Mouse (Mus musculus): ENCODE measurements around the gene Tnrc18.

Tnrc18 gene

DNA sequence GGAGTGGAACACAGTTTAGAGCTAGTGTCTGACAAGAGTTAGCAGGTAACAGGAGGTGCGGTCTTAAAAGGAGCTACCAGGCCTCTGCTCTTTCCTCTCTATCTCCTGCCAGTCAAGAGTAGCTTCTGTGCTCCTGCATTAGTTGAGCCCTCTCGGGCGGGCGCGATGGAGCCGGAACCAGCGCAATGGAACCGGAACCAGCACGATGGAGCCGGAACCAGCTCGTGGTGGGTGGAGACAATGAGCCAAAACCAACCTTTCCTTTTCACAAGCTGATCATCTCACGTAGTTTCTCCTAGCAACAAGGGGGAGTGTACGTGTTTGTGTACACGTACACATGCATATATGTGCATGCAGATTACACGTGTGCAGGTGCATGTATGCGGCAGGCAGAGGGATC is 89.2 kb downstream of the Tnrc18 start:
- in situ Hi-C loops (cut with MboI, MseI), result no loop called here

DNA sequence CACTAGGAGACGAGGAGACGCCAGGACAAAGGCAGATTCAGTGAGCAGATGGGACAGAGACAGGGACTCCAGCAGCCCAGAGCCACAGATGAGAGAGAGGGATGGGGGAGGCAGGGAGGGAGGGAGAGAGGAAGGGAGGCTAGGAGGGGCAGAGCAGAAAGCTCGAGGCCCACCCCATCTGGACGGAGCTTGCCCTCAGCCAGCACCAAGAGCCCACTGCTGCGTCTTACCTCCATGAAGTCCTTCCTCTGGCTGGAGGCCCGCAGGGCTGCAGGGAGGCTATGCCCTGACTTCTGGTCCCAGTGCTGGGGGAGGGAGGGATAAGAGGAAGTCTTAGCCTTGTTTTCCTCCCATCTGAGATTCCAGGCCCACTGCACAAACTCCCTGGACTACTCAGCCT is 90.7 kb downstream of the Tnrc18 start:
- in situ Hi-C loops (cut with MboI, MseI), result no loop called here

DNA sequence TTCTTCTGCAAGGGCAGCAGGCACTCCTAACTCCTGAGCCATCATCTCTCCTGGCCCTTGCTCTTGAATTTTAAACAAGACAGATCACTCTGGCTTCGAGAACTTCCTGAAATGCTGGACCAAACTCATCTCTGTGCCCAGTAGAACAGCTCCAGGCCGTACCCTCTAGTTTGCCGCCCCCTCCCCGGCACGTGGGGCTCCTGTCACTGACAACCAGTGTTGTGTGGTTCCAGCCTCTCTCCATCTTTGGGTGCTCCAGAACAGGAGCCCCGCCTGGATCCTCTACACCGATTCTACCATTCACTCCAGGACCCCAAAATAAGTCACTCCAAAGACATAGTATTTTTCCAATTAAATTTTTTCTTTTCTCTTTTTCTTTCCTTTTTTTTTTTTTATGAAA is 93.2 kb downstream of the Tnrc18 start:
- in situ Hi-C loops (cut with MboI, MseI), result no loop called here

- in situ Hi-C loops (cut with MboI, MseI), result no loop called here
Observed at GRCm38 (mm10) chr5:142723520-142724133, 93.8 kb downstream of the Tnrc18 start.

DNA sequence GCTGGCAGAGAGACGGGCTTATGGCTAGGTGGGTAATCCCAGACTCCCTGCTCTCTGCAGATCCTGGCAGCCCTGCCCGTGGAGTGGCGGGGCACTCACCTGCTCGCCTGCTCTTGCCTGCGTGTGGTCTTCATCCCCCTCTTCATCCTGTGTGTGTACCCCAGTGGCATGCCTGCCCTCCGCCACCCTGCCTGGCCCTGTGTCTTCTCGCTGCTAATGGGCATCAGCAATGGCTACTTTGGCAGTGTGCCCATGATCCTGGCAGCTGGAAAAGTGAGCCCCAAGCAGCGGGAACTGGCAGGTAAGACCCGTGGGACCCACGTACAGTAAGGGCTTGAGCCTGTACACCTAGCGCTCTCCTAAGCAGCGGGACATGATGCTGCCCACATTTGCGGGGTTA is 97.6 kb downstream of the Tnrc18 start:
- in situ Hi-C loops (cut with MboI, MseI), result no loop called here

DNA sequence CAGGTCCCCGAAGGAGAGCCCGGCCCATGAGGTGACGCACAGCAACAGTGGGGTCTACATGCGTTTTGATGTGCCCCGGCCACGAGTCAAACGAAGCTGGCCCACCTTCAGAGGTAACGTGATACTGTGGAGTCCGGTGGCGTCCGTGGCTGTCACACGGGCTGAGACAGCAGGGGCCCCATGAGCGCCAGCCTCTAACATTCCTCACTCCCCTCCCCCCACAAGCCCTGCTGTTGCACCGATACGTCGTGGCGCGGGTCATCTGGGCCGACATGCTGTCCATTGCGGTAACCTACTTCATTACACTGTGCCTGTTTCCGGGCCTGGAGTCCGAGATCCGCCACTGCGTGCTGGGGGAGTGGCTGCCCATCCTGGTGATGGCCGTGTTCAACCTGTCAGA is 99.0 kb downstream of the Tnrc18 start:
- in situ Hi-C loops (cut with MboI, MseI), result no loop called here

GRCm38 (mm10) chr5:142718037-142718436 is 99.4 kb downstream of the Tnrc18 start:
- in situ Hi-C loops (cut with MboI, MseI), result no loop called here

- in situ Hi-C loops (cut with MboI, MseI), result no loop called here
Observed at GRCm38 (mm10) chr5:142716056-142716455, 101.4 kb downstream of the Tnrc18 start.

DNA sequence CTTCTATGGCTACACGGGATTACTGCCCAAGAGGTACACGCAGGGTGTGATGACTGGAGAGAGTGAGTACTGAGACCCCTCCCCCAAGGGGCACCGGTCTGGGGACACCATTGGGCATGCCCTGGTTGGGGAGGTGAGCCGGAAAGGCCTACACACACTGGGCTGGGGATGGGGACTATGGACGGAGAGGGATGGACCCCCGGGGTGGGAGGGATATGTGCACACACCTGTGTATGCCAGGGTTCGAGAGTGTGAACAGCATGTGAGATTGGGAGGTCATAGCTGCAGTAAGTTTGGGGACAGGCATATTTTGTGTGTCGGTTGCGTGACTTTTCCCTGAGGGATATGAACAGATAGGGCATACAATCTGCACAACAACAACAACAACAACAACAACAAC is 102.4 kb downstream of the Tnrc18 start:
- in situ Hi-C loops (cut with MboI, MseI), result no loop called here

DNA sequence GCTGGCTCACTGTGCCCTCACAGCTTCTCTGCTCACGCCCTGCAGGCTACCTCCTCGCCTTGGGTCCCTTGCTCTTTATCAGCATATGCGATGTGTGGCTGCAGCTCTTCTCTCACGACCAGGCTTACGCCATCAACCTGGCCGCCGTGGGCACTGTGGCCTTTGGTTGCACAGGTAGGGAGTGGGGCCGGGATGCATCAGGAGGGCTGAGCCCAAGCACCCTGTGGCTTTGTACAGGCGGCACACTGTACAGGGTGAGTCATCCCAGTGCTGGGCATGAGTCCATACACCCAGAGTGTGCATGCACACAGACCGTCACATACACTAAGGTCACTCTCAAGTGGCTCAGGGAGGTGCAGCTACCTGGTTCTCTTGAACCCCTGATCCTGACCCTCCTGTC is 103.5 kb downstream of the Tnrc18 start:
- in situ Hi-C loops (cut with MboI, MseI), result no loop called here

GRCm38 (mm10) chr5:142712373-142712772 is 105.1 kb downstream of the Tnrc18 start:
- in situ Hi-C loops (cut with MboI, MseI), result no loop called here

- in situ Hi-C loops (cut with MboI, MseI), result no loop called here
Observed at GRCm38 (mm10) chr5:142709436-142709835, 108.0 kb downstream of the Tnrc18 start.

- in situ Hi-C loops (cut with MboI, MseI), result no loop called here
Observed at GRCm38 (mm10) chr5:142707709-142708108, 109.8 kb downstream of the Tnrc18 start.

DNA sequence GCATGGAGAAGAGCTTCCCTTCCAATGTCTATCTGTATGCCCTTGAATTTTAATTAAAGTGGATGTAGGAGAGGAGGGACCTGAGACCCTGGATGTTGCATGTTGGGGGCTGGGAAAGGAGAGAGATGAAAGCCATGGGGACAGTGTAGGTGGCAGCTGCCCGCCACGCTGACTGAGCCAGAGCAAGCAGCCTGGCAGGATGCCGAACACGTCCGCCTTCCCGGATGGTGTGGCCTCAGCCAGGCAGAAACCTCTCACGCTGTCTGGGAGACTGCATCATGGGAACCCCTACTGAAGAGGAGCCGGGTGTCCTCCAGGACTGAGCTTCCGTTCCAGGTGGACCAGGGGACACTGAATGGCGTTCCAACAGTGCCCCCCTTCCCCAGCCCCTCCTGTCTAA is 113.9 kb downstream of the Tnrc18 start:
- in situ Hi-C loops (cut with MboI, MseI), result no loop called here

GRCm38 (mm10) chr5:142702511-142703138 is 114.8 kb downstream of the Tnrc18 start:
- in situ Hi-C loops (cut with MboI, MseI), result no loop called here

GRCm38 (mm10) chr5:142701651-142702510 is 115.6 kb downstream of the Tnrc18 start:
- in situ Hi-C loops (cut with MboI, MseI), result no loop called here

- in situ Hi-C loops (cut with MboI, MseI), result no loop called here
Observed at GRCm38 (mm10) chr5:142700842-142701589, 116.4 kb downstream of the Tnrc18 start.

DNA sequence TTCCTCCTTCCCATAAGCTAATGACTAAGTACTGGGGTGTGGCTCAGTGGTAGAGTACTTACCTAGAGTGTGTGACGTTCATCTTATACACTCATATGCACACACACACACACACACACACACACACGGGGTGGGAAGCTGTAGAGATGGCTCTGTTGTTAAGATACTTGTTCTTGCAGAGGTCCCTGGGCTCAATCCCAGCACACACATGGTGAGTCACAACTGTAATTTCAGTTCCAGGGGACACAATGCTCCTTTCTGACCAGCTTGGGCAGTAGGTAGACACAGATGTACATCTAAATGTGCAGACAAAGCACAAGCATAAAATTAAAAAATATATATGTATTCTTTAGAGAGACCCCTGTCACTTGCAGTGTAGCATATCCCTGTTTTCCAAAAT is 119.7 kb downstream of the Tnrc18 start:
- in situ Hi-C loops (cut with MboI, MseI), result no loop called here

DNA sequence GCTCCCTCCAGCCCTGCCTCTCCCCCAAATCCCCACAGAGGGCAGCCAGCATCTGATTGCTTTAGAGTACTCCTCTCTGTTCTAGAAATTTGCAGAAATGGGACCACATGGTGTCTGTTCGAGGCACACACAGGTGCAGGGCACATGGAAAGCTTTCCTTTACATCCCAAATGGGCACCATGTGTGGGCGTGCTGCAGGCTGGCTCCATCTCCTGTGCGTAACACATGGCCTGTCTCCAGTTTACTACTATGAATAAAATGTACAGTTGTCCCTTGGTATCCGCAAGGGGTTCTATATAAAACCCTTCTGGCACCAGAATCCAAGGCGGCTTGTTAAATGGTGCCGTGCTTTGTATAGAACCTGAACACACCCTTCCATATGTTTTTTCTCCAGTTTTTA is 120.6 kb downstream of the Tnrc18 start:
- in situ Hi-C loops (cut with MboI, MseI), result no loop called here

- in situ Hi-C loops (cut with MboI, MseI), result no loop called here
Observed at GRCm38 (mm10) chr5:142696258-142696657, 121.2 kb downstream of the Tnrc18 start.

GRCm38 (mm10) chr5:142694627-142695340 is 122.7 kb downstream of the Tnrc18 start:
- in situ Hi-C loops (cut with MboI, MseI), result no loop called here
